Mouse (Mus musculus) olfactory bulb, adult 2 months (tissue): ENCODE results near the gene C1qtnf7. TPM values are rescaled to one million over a fixed set of nuclear protein-coding genes. Genes with fewer than 3 reads are reported as not detected.

Experiments used
- H3K27ac ChIP-seq: fragments of 200-500 bp; 2 replicates; pipeline ENCODE4 v1.5.1; 2012; ENCODE audit warnings: low read depth, low read length; ENCODE audit not compliant: insufficient read depth
- H3K4me1 ChIP-seq: fragments of 200-500 bp; 2 replicates; pipeline ENCODE4 v1.6.1; 2012; ENCODE audit warnings: low read length; ENCODE audit not compliant: control insufficient read depth, insufficient read depth
- H3K4me3 ChIP-seq: fragments of 200-500 bp; 2 replicates; pipeline ENCODE4 v1.5.1; 2012; ENCODE audit warnings: mild to moderate bottlenecking, low read depth, low read length, moderate library complexity; ENCODE audit not compliant: insufficient read depth
- CTCF ChIP-seq: fragments of 200-500 bp; IDR thresholded peaks from 2 replicates; pipeline ENCODE4 v1.5.1; 2012; ENCODE audit warnings: low read depth, mild to moderate bottlenecking, low read length, moderate library complexity; ENCODE audit not compliant: insufficient read depth
- POLR2A ChIP-seq: fragments of 200-500 bp; IDR thresholded peaks from 2 replicates; pipeline ENCODE4 v1.6.1; 2012; ENCODE audit warnings: mild to moderate bottlenecking, low read depth, low read length, moderate library complexity; ENCODE audit not compliant: insufficient read depth
- WGBS: fragments of 180-500 bp; shearing (Covaris S2); methylation state at CpG from one replicate; pipeline ENCODE4 v1.1.7; 2018; 5-methylcytosine and 5-hydroxymethylcytosine counted together
- polyA plus RNA-seq: library from polyadenylated mRNA; stranded (reverse); fragments of >200 nt; gene quantifications from 2 replicates; pipeline ENCODE4 v1.2.4, GENCODE M21; 2012; ENCODE audit warnings: low replicate concordance; ENCODE audit not compliant: missing spikeins, insufficient read depth, insufficient read length

C1qtnf7 gene
- polyA plus RNA-seq, 1 experiment = not detected

DNA sequence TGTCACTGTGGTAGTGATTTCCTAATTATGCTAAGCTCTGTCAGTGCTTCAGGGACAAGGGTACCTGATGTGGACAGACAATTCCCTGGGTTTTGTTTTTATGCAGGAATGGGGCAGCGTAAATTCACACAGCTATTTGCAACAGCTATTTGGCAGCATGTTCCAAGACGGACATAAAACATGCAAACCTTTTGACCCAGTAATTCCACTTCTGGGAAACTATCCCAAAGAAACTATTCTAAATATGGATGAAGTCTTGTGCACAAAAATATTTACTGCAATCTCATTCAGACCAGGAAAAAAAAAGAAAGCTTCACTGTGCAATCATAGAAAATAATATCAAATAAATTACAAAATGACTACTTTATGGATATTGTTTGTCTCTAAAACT, 74.1 kb downstream of the C1qtnf7 start:
- no peak overlapping the region for H3K4me3 ChIP-seq
- WGBS = 58% methylated on average over 2 of the region's 2 CpGs
- no peaks in the 10 kb centered on the region for H3K4me1 ChIP-seq
- H3K27ac ChIP-seq = no peak overlapping the region
- TF ChIP-seq POLR2A = no peak
- no peak for TF ChIP-seq CTCF

DNA sequence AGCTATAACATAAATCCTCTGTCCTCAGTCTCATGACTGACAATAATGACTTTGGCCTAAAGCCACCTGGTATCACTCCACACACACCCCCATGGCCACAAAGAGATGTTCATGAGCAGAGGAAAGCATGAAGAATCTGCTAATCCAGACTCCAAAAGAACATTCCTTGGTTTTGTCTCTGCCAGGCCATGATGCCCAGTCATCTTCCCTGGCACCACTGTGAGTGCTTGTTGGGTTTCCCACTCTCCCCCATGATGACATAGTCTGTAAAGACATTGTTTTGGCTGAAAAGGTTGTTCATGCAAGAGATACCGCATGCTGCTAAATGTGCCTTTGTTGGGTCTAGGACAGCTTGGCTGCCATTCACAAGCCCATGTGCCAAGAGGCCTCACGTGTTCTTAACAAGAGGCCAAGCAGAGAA, 75.0 kb downstream of the C1qtnf7 start:
- H3K4me1 ChIP-seq = no peaks in the 10 kb centered on the region
- TF ChIP-seq CTCF = no peak
- TF ChIP-seq POLR2A = no peak
- H3K4me3 ChIP-seq = no peak overlapping the region
- 61% methylated on average over 2 of the region's 2 CpGs for WGBS
- H3K27ac ChIP-seq = no peak overlapping the region

DNA sequence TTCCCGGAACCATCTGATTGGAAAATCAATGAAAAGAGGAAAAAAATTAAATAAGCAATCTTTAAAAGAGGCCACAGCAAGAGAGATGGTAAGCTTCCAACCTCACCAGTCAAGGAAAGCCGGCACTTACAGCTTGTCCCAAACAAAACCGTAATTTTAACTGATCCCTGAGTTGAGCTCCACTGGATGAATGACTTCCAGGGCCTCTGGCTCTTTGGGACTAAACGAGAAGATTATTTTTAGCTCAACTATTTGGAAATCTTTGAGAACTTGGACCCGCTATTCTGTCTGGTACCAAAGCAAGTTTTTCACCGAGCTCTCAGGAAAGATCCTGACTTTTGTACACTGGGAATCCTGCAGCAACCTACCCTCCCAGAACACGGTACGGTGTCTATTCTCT, 86.3 kb downstream of the C1qtnf7 start:
- Histone ChIP-seq H3K27ac (no peak overlapping the region), H3K4me1 (no peaks in the 10 kb centered on the region), H3K4me3 (no peak overlapping the region)
- WGBS = 72% methylated on average over 8 of the region's 8 CpGs
- no peak for TF ChIP-seq POLR2A

DNA sequence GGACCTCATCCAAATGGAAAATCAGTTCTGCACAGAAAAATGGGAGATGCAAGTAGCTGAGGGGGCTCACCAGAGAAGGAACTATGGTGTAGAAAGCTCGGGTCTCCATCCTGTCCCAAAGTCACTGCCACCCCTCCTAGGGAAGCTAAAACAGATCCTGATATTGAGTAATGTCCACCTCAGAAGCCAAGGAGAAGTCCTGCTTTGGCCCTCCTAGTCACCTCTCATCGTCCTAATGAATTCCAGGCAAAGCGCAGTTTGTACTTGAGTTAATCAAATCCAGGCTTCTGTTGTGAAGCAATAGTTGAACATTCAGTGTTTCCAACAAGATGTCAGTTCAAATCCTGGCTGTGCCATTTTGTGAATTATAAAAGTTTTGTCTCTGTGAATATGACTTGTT, 87.2 kb downstream of the C1qtnf7 start:
- Histone ChIP-seq H3K27ac (no peak overlapping the region), H3K4me3 (no peak overlapping the region), H3K4me1 (no peaks in the 10 kb centered on the region)
- TF ChIP-seq POLR2A (no peak), CTCF (no peak)
- WGBS = 88% methylated on average over 3 of the region's 3 CpGs

DNA sequence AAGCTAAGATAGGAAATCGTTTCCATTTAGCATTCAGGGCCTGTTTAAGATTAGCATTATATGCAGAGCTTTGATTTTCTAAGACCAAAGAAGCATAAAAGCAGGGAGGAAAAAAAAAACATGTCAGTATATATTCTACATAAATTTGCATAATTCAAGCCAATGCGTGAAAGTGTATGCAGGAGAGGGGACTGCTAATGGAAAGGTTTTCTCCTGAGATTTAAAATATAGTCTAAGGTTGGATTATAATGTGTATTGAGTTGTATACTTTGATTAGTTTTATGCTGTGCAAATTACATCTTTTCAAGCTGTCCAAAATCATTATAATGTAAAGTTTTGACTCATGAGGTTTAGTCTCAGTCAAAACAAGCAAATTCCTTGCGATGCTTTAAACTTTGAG, 88.2 kb downstream of the C1qtnf7 start:
- H3K4me3 ChIP-seq = no peak overlapping the region
- no peak for TF ChIP-seq POLR2A
- no peaks in the 10 kb centered on the region for H3K4me1 ChIP-seq
- no peak overlapping the region for H3K27ac ChIP-seq
- WGBS = 81% methylated on average over 3 of the region's 3 CpGs

DNA sequence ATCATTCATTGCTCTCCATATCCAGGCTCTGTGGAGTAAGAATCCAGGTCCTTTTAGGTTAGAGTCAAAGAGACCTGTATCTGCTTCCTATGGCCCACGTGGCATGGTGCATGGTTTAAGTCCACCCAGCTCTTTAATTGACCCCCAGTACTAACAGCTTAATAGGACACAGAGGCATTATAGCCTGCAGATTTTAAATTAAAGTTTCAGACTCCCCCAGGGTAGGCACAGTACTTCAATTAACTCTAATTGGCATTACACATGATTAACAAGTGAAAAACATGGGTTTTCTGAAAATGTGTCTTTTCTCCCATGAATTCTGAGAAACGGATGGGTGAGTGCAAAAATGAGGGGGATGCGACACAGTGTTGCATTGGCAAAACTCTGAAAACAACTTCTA, 92.7 kb downstream of the C1qtnf7 start:
- TF ChIP-seq POLR2A (no peak), CTCF (no peak)
- no peak overlapping the region for H3K27ac ChIP-seq
- H3K4me1 ChIP-seq = no peaks in the 10 kb centered on the region
- no peak overlapping the region for H3K4me3 ChIP-seq
- WGBS = 48% methylated on average over 3 of the region's 3 CpGs

DNA sequence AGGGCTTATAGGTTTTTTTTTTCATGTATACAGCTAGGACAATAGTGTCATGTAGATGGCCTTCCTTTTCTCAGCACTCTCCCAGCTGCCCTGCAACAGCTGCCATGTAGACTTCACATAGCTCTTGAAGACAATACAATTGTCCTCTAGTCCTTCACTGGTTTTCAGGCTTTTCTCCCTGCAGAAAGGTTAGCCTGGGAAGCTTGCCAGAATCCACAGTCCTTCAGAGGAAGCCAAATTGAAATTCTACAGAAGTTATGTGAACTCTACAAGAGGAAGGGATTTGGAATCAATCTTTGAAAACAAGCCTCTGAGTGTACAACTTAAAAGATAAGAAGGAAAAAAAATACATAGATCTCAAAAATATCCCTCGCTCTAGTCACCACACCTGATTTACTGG, 94.4 kb downstream of the C1qtnf7 start:
- TF ChIP-seq POLR2A = no peak
- no peaks in the 10 kb centered on the region for H3K4me1 ChIP-seq
- no peak overlapping the region for H3K27ac ChIP-seq
- 81% methylated on average over 1 of the region's 1 CpGs for WGBS
- H3K4me3 ChIP-seq = no peak overlapping the region

DNA sequence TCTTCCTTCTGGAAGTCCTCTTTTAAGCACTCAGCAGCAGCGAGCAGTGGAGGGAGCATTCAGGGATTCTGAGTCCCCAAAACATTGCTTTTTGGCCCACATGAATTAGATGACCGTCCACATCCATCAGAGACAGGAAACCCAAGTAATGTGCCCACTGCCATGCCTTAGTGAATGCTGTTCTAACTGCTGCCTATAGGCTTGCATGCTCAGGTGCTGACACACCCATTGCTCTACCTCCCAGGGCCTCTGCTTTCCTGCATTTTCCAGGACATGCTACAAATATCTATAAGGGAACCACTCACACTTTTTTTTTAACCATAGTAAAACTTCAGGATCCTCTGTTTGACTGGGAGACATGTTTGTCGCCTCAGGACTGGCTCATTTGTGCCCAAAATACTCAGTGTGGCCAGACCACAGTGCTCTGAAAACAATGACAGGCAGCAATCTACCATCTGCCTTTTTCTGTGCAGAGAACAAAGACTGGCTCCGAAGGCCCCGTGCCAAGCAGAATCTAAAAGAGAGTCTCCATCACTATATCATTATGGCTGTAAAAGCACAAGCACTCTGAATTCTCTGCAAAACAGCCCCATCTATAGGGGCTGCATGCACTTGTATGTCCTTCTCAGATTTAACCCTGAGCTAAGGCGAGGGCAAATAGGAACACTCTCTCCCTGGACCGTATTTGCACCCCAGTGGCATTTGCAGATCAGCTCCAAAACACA, 106.4 kb downstream of the C1qtnf7 start:
- TF ChIP-seq CTCF (no peak), POLR2A (no peak)
- Histone ChIP-seq H3K4me3 (no peak overlapping the region), H3K27ac (no peak overlapping the region), H3K4me1 (no peaks in the 10 kb centered on the region)
- 49% methylated on average over 7 of the region's 7 CpGs for WGBS

DNA sequence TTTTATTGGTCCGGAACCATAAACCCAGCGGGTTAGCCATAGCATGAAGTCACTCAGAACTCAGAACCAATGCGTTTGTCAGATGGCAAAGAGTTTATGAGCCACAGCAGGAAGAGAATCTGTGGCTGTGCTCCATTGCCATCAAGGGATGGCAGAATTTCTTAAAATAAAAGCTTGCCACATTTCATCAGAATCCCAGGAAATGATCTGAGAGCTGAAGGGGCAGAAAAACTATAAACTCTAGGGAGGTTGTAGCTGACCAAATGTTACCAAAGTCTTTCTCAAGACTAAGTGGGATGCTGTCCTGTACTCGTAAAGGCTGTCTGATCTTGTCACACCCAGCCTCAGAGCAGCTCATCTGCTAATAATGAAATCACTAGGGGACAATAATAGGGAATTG, 110.1 kb downstream of the C1qtnf7 start:
- TF ChIP-seq POLR2A (no peak), CTCF (no peak)
- H3K4me1 ChIP-seq = no peaks in the 10 kb centered on the region
- WGBS = 88% methylated on average over 4 of the region's 4 CpGs

DNA sequence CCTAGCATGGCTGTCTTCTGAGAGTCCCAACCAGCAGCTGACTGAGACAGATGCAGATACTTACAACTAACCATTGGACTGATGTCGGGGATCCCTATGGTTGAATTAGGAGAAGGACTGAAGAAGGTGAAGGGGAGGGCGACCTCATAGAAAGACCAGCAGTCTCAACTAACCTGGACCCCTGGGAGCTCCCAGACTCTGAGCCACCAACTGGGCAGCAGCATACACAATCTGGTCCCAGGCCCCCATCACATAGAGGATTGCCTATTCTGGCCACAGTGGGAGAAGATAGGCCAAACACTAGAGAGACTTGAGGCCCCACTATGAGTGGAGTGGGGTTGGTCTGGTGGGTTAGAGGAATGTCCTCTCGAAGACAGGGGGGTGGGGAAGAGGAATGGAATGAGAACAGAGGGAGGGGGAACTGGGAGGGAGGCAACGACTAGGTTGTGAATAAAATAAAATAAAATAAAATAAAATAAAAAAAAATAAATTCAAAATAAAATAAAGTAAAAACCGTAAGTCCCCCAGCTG, 118.8 kb downstream of the C1qtnf7 start:
- 86% methylated on average over 5 of the region's 5 CpGs for WGBS

More for the DNA sequence above, 110.1 kb downstream of the C1qtnf7 start:
- Histone ChIP-seq H3K27ac (no peak overlapping the region), H3K4me3 (no peak overlapping the region)

More for the DNA sequence above, 118.8 kb downstream of the C1qtnf7 start:
- H3K4me1 ChIP-seq = 0 out of 2 replicates have a peak, but pooled peaks cover 3% of the 10 kb centered on the region
- no peak overlapping the region for H3K27ac ChIP-seq
- no peak for TF ChIP-seq CTCF
- TF ChIP-seq POLR2A = no peak
- H3K4me3 ChIP-seq = no peak overlapping the region
